Mouse (Mus musculus) cerebellum, postnatal 14 days (tissue): ENCODE measurements around the gene Pcolce.

Experiments
- DNase-seq, 2 experiments: peaks; one replicate each; pipeline ENCODE4 v3.0.0; 2021; ENCODE audit warnings: mixed read lengths in 2 of 2

Gene Pcolce

DNA sequence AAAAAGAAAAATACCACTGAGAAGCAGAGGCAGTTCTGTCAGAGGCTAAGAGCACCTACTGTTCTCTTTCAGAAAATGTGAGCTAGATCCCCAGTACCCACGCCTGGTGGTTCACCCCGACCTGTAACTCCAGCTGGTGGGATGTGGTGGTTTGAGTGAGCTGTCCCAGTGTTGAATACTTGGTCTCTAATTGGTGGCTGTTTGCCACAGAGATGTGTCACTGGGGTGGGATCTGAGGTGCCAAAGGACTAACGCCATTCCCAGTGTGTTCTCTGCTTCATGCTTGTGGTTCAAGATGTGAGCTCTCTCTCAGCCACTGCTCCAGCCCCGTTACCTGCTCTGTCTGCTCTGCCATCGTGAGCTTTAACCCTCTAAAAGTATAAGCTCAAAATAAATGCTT, 23.1 kb downstream of the Pcolce start:
- DNase-seq = no peak

DNA sequence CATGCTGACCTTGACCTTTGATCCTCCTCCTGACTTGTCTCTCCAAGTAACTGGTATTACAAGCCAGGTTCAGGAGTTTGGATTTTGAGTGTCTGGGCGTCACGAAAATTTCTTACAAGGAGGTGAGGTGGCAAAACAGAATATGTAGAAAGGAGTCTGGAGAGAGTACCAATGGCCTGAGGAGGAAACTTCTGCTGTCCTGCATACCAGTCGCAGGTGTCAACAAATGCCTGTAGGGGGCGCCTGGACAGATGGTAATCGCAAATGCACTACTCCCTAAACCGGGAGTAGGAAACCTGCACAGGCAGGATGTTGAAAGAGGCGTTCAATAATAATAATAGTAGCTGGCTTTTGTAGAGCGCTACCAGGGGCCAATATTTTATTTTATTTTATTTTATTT, 28.6 kb downstream of the Pcolce start:
- DNase-seq = peak; percentile 86 to 92

GRCm38 (mm10) chr5:137583670-137584169, 29.9 kb downstream of the Pcolce start:
- peak; percentile 73 to 77 for DNase-seq

DNA sequence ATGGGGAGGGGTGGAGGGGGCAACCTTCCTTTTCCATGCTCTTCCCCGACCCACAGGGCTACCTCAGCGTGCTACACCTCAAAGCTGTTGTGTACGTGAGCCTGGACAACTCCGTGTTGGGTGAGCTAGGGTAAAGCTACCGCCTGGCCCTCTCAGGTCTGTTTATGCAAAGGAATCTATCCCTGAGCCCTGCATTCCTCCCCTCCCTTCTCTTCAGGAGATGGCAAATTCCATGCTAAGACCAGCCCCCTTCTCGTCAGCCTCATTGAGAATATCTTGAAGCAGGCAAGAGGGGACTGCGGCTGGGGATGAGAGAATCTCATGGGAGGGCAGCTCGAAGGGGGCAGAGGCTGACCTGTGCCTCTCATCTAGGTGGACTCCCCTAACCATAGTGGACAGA, 30.9 kb downstream of the Pcolce start:
- no peak for DNase-seq

GRCm38 (mm10) chr5:137580246-137580645, 33.3 kb downstream of the Pcolce start:
- no peak for DNase-seq

- DNase-seq = peak; percentile 69 to 76
These were observed 39.1 kb downstream of the Pcolce start for GRCm38 (mm10) chr5:137574470-137574901.

- DNase-seq = no peak
These were observed 42.6 kb downstream of the Pcolce start for GRCm38 (mm10) chr5:137570691-137571586.

DNA sequence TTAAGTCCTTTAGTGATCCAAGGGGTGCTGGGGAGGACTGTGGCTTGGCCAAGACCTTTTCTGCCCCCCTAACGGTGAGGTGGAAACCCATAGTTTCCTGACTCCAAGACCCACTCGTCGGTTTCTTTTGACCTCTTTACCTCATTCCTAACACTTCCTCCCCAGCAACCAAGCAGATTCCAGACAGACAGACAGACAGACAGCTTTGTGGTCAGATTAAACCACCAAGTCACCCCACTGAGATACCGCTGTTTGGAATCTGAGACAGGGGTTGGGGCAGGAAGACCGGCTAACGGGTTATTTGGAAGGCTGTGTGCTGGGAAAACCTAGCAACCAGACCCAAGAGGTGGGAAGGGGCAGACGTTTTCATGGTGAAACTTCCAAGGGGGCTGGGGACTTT, 43.4 kb downstream of the Pcolce start:
- DNase-seq = no peak

GRCm38 (mm10) chr5:137569665-137570064, 43.9 kb downstream of the Pcolce start, which contains the start of gene Tfr2:
Gene Tfr2, plus strand, starts transcription at chr5:137569840.
- no peak for DNase-seq

DNA sequence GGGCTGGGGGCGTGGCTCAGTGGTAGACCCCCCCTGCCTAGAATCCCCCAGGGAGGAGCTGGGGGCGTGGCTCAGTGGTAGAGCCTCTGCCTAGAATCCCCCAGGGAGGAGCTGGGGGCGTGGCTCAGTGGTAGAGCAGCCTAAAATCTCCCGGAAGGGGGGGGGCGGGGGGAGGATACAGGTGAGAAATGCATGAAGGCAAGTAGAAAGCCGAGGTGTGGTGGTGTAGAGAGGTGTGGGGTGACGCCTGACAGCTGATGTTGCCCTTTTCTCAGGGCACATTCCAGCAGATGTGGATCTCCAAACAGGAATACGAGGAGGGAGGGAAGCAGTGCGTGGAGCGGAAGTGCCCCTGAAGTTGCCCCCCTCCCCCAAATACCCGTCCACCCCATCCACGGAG, 44.6 kb downstream of the Pcolce start:
- DNase-seq = no peak

- no peak for DNase-seq
These were observed 45.3 kb downstream of the Pcolce start for GRCm38 (mm10) chr5:137568223-137568798.

- no peak for DNase-seq
These were observed 47.2 kb downstream of the Pcolce start for GRCm38 (mm10) chr5:137566416-137566815.

GRCm38 (mm10) chr5:137565744-137566143, 47.8 kb downstream of the Pcolce start:
- no peak for DNase-seq

DNA sequence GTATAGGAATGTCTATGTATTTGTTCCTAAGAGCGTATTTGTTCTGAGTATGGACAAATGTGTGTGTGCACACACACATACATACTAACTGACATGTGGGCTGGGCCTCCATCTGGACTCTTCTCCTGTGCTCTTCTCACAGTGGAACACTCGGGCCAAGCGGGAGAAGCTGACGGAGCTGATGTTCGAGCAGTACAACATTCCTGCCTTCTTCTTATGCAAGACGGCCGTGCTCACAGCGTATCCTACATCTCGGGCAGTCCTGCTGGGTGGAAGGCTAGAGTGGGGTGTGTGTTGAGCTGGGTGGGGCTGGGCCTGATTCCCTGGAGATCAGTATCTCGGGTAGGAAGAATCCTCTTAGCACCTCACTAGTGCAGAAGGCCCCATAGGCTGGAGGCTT, 50.6 kb downstream of the Pcolce start:
- DNase-seq = no peak

GRCm38 (mm10) chr5:137561556-137561955, 52.0 kb downstream of the Pcolce start:
- DNase-seq = peak in 1 of 2 experiments; percentile 6
